Mouse (Mus musculus) cerebellum, adult (tissue): ENCODE data around the gene Asrgl1.
"Not testable (repeated sequence)": the region's sequence is repeated elsewhere in the genome, so short reads cannot be mapped to it uniquely, and the experiment has no call there.

Experiments used
- ATAC-seq: cut with Nextera tagmentation; 2 replicates; pipeline ENCODE4 v1.9.2; 2017; ENCODE audit warnings: mild to moderate bottlenecking, moderate library complexity, mixed read lengths; ENCODE audit not compliant: insufficient number of reproducible peaks, low FRiP score, low TSS enrichment

The Asrgl1 gene

DNA sequence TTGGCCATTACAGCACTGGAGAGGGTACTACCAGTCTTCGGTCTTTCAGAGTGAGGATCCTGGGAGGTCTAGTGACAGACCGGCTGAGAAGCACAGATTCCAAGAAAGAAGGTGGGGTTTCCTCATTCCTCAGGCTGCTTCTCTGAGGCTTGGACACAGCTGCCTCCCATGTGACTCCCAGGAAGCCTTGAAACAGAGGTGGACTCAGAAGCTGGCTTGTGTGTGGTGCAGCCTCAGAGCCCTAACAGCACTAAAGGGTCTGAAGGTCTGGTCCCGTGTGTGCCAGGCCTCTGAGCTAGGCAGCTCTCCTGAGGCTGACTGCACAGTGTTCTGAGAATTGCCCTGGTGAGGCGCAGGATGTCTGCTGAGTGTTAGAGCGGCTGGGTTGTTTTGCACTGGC, 29.3 kb downstream of the Asrgl1 start:
- no peak for ATAC-seq

GRCm38 (mm10) chr19:9105101-9105685, 30.2 kb downstream of the Asrgl1 start:
- no peak for ATAC-seq

- no peak for ATAC-seq
Measured at GRCm38 (mm10) chr19:9103986-9104385, 31.4 kb downstream of the Asrgl1 start.

- no peak for ATAC-seq
Measured at GRCm38 (mm10) chr19:9101062-9101457, 34.4 kb downstream of the Asrgl1 start.

- no peak for ATAC-seq
Measured at GRCm38 (mm10) chr19:9100297-9101061, 35.0 kb downstream of the Asrgl1 start.

- ATAC-seq, result no peak
Measured at GRCm38 (mm10) chr19:9099751-9100150, 35.7 kb downstream of the Asrgl1 start.

DNA sequence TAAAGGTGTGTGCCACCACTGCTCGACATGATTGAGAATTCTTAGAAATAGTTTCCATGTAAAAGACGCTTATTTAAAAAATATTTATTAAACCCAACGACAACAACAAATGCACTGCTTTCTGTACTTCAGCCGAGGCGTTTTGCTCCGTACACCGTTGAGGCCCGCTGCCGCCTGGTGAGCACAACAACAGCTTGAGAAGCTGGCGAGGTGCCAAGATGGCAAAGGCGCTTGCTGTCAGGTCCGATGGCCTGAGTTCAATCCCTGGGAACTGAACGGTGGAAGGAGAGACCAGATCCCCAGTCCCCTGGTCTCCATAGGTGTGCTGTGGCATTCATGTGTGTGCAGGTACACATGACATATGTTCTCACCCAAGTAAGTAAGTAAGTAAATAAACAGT, 38.0 kb downstream of the Asrgl1 start:
- no peak for ATAC-seq

- no peak for ATAC-seq
Measured at GRCm38 (mm10) chr19:9095111-9095510, 40.3 kb downstream of the Asrgl1 start.

DNA sequence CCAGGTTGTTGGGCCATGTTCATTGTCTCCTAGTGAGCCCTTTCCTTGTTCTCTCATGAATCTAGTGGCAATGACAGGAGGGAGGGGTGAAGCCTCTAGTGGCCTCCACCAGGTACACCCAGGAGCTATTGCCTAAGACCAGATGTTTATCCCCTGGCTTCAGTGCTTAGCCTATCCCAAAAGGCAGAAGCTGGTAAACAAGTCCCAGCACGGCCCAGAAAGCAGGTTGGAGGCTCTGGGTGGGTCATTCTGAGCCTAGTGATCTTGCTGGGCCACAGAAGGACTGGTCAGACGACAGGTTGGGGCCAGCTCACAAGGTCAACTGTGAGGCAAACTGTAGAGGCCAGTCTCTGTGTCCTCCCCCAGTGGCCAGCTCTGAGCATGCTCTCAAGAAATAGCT, 44.7 kb downstream of the Asrgl1 start:
- no peak for ATAC-seq

DNA sequence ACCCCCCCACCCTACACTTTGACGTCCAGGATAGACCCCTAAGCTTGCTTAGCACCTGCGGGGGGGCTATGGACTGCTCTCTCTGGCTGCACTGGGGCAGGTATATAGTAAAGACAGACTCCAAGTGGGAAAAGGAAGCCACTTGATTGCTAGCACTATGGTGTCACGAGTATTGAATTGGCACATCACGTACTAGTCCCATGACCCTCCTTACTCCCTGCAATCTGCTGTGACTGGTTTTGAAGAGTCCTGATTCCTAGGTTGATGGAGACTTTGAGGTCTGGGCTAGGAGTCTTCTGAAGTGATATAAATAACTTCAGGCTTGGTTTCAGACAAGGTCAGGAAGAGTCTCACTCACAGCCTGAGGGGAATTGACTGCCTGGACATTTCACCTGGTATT, 45.2 kb downstream of the Asrgl1 start:
- no peak for ATAC-seq

DNA sequence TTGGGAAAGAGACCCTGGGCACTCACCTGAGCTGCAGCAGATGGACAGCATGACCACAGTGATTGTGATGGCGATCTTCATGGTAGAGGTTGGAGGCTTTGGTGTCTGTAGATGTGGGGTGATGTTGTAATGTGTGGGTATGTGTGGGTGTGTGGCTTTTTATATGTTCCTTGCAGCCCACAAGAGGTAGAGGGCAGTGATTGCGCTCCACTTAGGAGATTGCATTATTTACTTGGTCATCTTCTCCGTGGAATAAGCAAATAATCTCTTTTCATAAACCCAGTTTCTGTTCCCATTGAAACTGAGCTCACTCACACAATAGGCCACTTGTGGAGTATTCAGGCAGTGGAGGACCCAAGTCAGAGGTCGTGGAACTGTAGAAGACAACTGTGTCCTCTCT, 47.6 kb downstream of the Asrgl1 start, which contains the start of gene Scgb1a1:
TSS of gene Scgb1a1 (minus strand) at position 138 of the 400 bp plus-strand sequence.
- ATAC-seq, result no peak

- not testable (repeated sequence) for ATAC-seq
Measured at GRCm38 (mm10) chr19:9083892-9084291, 51.5 kb downstream of the Asrgl1 start.

- no peak for ATAC-seq
Measured at GRCm38 (mm10) chr19:9083010-9083355, 52.5 kb downstream of the Asrgl1 start.

DNA sequence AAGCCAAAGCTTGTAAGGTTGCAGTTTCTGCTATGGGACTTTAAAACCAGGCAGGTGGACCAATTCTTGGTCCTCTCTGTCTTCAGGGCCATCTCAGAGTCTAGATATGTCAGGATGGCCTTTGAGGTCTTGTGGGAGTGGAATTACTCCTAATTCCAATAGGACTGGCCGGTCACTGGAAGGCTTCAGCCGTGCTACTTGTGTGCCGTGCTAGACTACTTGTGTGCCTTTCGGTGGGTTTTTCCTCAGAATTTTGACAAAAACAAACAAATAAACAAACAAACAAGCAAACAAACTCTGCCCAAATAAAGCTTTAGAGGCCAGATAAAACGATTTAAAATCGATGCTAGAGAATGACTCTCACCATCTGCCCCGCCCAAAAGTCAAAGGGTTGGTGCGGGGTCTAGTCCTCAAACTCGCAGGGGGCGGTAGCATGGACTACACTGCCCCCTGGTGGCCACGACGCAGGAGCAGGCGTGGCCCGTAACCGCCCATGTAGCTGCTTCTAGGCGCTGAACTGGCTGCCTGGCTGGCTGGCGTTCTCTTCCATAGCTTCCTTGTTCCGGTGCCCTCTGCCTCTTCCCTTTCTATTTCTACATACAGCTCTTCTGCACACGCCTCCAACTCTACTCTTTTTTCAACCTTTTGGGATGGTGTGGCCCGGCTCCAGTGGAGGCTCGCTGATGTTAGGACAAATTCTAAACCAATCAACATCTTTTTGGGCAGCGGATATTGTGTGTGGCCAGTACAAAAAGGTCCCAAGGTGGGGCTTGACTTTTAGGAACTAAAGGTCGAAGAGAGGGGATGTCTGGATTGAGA, 53.0 kb downstream of the Asrgl1 start:
- ATAC-seq, result peak; percentile 72; the same call in 1 of the 2 replicates

- ATAC-seq, result no peak
Measured at GRCm38 (mm10) chr19:9081311-9082190, 53.9 kb downstream of the Asrgl1 start.

- ATAC-seq, result no peak
Measured at GRCm38 (mm10) chr19:9079916-9080315, 55.5 kb downstream of the Asrgl1 start.

GRCm38 (mm10) chr19:9076982-9077660, 58.3 kb downstream of the Asrgl1 start:
- no peak for ATAC-seq

GRCm38 (mm10) chr19:9076035-9076434, 59.4 kb downstream of the Asrgl1 start:
- ATAC-seq, result no peak

DNA sequence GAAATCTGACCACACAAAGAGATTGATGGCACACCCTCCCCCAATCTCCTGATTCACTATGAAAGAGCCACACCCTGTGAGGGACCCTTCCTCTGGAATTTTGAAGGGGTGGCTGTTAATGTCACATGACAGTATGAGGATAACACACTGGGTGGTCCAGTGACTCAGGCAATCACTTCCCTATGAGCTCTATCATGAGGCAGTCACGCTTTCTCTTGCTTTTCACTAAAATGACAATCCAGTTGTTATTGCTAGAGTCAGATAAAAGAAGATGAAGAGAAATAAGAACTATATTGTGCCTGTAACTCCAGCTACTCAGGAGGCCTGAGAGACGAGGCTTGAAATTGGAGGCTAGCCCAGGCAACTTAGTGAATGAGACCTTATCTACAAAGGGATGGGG, 59.9 kb downstream of the Asrgl1 start:
- no peak for ATAC-seq

GRCm38 (mm10) chr19:9074424-9074823, 61.0 kb downstream of the Asrgl1 start:
- no peak for ATAC-seq
